Mouse (Mus musculus) thymus, adult 2 months (tissue): Measurements from ENCODE around the gene Slc50a1.

ENCODE experiments used
- CTCF ChIP-seq: fragments of 200-500 bp; IDR thresholded peaks from 2 replicates; pipeline ENCODE4 v1.5.1; 2012; ENCODE audit warnings: mild to moderate bottlenecking, control low read depth, low read length, moderate library complexity, borderline replicate concordance; ENCODE audit not compliant: control insufficient read depth, poor library complexity, insufficient read depth; ENCODE audit errors: extremely low read depth
- POLR2A ChIP-seq: fragments of 200-500 bp; IDR thresholded peaks from 2 replicates; pipeline ENCODE4 v1.6.1; 2012; ENCODE audit warnings: mild to moderate bottlenecking, low read length, control low read depth, moderate library complexity; ENCODE audit not compliant: control insufficient read depth, poor library complexity, insufficient read depth; ENCODE audit errors: extremely low read depth

GRCm38 (mm10) chr3:89221167-89221566 lies 49.2 kb downstream of the Slc50a1 start:
- TF ChIP-seq CTCF (no peak), POLR2A (no peak)
